Mouse (Mus musculus): ENCODE results near the gene Pla2g4b.

DNA sequence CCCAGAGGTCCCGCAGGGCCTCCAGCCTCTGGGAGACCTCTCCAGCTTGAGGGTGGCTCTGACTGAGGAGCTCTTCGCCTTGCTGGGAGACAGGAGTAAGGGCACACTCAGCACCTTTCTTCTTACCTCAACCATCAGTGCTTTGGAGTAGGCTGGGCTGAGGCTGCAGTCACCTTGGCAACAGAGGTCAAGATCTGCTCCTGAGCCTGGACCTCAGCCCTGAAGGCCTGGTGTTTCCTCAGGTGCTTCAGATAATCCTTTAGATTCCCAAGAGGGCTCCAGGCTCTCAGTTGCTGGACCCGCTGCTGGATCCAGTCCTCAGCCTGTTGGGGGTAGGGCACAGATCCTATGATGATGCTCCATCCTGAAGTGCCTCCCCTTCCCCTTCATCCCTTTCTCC is 26.2 kb downstream of the Pla2g4b start:
- no peak for TF ChIP-seq CTCF (IDR thresholded peaks at IDR 0.05; ENCODE audit: low read depth)
- TF ChIP-seq EP300 (IDR thresholded peaks at IDR 0.05; ENCODE audit: low read depth), result no peak

Measured in liver, embryonic 14.5 days (tissue).